Mouse (Mus musculus): ENCODE measurements around the gene Dtx1.

DNA sequence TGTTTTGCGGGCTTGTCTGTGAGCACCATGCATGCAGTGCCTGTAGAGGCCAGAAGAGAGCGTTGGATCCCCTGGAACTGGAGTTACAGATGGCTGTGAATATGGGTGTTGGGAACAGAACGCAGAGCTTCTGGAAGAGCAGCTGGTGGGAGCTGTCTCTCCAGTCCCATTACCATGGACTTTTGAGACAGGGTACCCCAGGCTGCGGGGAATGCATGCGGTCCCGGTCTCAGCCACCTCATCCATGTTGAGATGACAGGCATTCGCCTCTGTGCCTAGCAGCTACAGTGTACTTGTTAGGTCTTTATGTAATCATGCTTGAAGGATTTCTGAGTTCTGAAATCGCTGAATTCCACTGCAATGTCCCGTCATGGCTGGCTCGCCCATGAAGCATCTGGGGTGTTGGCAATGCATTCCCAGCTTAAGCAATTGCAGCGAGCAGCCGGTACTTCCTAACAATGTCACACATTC lies 55.4 kb downstream of the Dtx1 start:
- TF ChIP-seq ZC3H11A (IDR thresholded peaks at IDR 0.05; ENCODE audit: borderline replicate concordance, low read depth, low read length) (no peak), CHD2 (IDR thresholded peaks at IDR 0.05; ENCODE audit: low read depth, low read length) (no peak), ZNF384 (IDR thresholded peaks at IDR 0.05; ENCODE audit: low read depth, low read length) (no peak), MAFK (IDR thresholded peaks at IDR 0.05; ENCODE audit: insufficient read depth, low read depth, low read length) (no peak), HCFC1 (IDR thresholded peaks at IDR 0.05; ENCODE audit: borderline replicate concordance, insufficient read depth, low read length) (no peak)
